Mouse (Mus musculus) cortical plate, adult 2 months (tissue): Measurements from ENCODE around the gene Rest. TPM values are rescaled to one million over a fixed set of nuclear protein-coding genes. Genes with fewer than 3 reads are reported as not detected.

Experiments
- H3K27ac ChIP-seq: fragments of 200-500 bp; 2 replicates; pipeline ENCODE4 v1.5.1; 2012; ENCODE audit warnings: low read length, control low read depth, inconsistent platforms; ENCODE audit not compliant: insufficient read depth
- H3K4me1 ChIP-seq: fragments of 200-500 bp; 2 replicates; pipeline ENCODE4 v1.6.1; 2011; ENCODE audit warnings: low read length; ENCODE audit not compliant: control insufficient read depth, insufficient read depth
- H3K4me3 ChIP-seq: fragments of 200-500 bp; 2 replicates; pipeline ENCODE4 v1.5.1; 2011; ENCODE audit warnings: mild to moderate bottlenecking, low read length, control low read depth; ENCODE audit not compliant: insufficient read depth
- CTCF ChIP-seq: fragments of 200-500 bp; IDR thresholded peaks from 2 replicates; pipeline ENCODE4 v1.5.1; 2011; ENCODE audit warnings: mild to moderate bottlenecking, control low read depth, low read length; ENCODE audit not compliant: insufficient read depth; ENCODE audit errors: extremely low read depth
- POLR2A ChIP-seq: fragments of 200-500 bp; IDR thresholded peaks from 2 replicates; pipeline ENCODE4 v1.6.1; 2011; ENCODE audit warnings: mild to moderate bottlenecking, low read length, control low read depth; ENCODE audit not compliant: insufficient read depth; ENCODE audit errors: extremely low read depth
- polyA plus RNA-seq: library from polyadenylated mRNA; depleted of rRNA; stranded (reverse); fragments of >200 nt; gene quantifications from 2 replicates; pipeline ENCODE4 v1.2.3, GENCODE M21; 2012

Rest gene
- polyA plus RNA-seq, 1 experiment = 2.6 TPM

DNA sequence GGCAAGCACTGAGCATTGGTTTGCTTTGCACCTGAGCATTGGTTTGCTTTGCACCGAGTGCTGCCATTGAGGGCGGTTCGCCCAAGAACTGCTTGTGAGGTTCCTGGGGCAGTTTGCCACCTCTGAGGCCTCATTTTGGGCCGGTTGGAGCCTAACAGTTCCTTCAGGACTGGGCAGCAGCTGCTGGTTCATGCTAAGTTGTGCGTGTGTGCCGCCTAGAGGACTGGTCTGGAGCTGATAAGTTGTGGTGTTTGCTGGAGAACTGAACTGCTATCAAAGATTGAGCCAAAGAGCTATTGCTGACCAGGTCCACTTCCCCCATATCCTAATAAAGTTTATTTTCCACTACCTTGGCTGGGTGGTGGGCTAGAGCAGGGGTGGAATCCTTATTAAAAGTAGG, 11.9 kb downstream of the Rest start:
- Histone ChIP-seq H3K4me3 (no peak overlapping the region), H3K27ac (no peak overlapping the region), H3K4me1 (no peaks in the 10 kb centered on the region)
- TF ChIP-seq CTCF = no peak
- no peak for TF ChIP-seq POLR2A

DNA sequence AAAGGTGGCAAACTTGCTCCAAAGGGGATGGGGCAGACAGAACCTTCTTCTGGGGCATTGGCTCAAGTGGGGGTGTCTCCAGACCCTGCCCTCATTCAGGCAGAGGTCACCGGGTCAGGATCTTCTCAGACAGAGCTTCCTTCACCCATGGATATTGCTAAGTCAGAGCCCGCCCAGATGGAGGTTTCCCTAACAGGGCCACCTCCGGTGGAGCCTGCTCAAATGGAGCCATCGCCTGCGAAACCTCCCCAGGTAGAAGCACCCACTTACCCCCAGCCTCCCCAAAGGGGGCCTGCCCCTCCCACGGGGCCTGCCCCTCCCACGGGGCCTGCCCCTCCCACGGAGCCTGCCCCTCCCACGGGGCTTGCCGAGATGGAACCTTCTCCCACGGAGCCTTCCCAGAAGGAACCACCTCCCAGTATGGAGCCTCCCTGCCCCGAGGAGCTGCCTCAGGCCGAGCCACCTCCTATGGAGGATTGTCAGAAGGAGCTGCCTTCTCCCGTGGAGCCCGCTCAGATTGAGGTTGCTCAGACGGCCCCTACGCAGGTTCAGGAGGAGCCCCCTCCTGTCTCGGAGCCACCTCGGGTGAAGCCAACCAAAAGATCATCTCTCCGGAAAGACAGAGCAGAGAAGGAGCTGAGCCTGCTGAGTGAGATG, 16.4 kb downstream of the Rest start:
- no peak overlapping the region for H3K27ac ChIP-seq

DNA sequence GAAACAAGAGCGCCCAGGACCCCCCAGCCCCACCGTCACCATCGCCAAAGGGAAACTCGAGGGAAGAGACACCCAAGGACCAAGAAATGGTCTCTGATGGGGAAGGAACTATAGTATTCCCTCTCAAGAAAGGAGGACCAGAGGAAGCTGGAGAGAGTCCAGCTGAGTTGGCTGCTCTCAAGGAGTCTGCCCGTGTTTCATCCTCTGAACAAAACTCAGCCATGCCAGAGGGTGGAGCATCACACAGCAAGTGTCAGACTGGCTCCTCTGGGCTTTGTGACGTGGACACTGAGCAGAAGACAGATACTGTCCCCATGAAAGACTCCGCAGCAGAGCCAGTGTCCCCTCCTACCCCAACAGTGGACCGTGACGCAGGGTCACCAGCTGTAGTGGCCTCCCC, 17.0 kb downstream of the Rest start:
- H3K4me3 ChIP-seq = no peak overlapping the region
- no peak for TF ChIP-seq CTCF
- no peak for TF ChIP-seq POLR2A
- H3K27ac ChIP-seq = no peak overlapping the region
- no peaks in the 10 kb centered on the region for H3K4me1 ChIP-seq

More for the DNA sequence above, 16.4 kb downstream of the Rest start:
- Histone ChIP-seq H3K4me3 (no peak overlapping the region), H3K4me1 (no peaks in the 10 kb centered on the region)
- no peak for TF ChIP-seq CTCF
- no peak for TF ChIP-seq POLR2A

GRCm38 (mm10) chr5:77285685-77286084, 20.4 kb downstream of the Rest start:
- H3K4me3 ChIP-seq = no peak overlapping the region
- H3K4me1 ChIP-seq = no peaks in the 10 kb centered on the region
- TF ChIP-seq POLR2A (no peak), CTCF (no peak)
- H3K27ac ChIP-seq = no peak overlapping the region

DNA sequence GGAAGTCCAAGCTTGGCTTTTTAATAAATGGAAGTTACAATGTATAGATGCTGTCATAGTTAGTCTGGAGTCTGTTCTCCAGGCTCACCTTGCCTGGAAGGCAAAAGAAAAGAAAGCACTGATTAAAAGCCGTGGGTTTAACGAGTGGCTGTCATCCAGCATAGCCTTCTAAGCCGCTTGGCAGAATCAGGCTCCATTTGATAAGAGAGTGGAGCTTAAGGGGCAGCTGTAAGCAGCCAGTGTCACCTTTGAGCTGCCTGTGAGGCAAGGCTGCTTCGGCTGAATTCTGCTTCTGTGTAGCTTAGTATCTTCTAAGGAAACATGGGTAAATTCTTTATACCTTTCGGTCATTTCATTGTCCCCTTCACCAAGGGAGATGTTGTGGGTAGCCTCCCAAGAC, 21.6 kb downstream of the Rest start:
- H3K4me3 ChIP-seq = no peak overlapping the region
- H3K4me1 ChIP-seq = no peaks in the 10 kb centered on the region
- TF ChIP-seq CTCF (no peak), POLR2A (no peak)
- no peak overlapping the region for H3K27ac ChIP-seq

DNA sequence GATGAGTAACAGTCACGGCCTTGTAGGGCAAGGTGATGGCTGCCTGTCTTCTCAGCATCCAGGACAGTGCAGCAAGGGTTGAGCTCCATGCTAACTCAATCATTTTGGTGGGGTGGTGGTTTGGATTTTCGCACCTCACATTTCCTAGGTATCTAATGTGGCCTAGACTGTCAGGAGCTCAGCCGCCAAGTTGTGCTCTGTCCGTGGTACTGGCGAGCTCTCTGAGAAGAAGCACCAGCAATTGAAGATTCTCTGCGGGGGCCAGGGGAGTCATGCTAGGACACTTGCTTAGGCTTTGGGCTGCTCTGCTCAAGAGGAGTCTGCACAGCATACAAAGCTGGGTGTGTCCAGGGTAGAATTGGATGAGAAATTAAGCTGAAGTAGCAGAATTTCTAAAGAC, 22.6 kb downstream of the Rest start:
- TF ChIP-seq POLR2A = no peak
- TF ChIP-seq CTCF = no peak
- Histone ChIP-seq H3K4me3 (no peak overlapping the region), H3K4me1 (no peaks in the 10 kb centered on the region), H3K27ac (no peak overlapping the region)

DNA sequence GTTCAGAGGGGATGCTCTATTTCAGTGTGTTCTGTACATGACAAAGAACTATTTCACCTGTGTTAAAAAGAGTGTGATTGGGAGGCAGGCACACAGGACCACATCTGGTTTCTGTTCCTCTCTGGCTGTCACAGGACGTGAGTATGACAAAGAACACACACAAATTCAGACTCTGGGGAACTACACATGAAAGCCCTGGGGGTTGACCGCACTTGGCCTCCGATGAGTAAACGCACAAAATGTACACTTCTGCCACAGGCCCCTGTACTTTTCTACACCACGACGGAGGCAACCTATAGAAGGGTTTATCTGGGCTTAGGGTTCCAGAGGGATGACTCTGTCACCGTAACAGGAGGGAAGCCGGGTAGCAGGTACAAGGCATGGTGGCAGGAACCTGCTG, 24.4 kb downstream of the Rest start:
- Histone ChIP-seq H3K4me1 (no peaks in the 10 kb centered on the region), H3K27ac (no peak overlapping the region), H3K4me3 (no peak overlapping the region)
- TF ChIP-seq POLR2A (no peak), CTCF (no peak)

- no peak overlapping the region for H3K27ac ChIP-seq
These were observed 25.3 kb downstream of the Rest start for GRCm38 (mm10) chr5:77290606-77291005.

GRCm38 (mm10) chr5:77292803-77293522, 27.7 kb downstream of the Rest start:
- TF ChIP-seq POLR2A (no peak), CTCF (no peak)
- Histone ChIP-seq H3K4me1 (no peaks in the 10 kb centered on the region), H3K4me3 (no peak overlapping the region), H3K27ac (no peak overlapping the region)

More at GRCm38 (mm10) chr5:77290606-77291005, 25.3 kb downstream of the Rest start:
- TF ChIP-seq POLR2A (no peak), CTCF (no peak)
- Histone ChIP-seq H3K4me1 (no peaks in the 10 kb centered on the region), H3K4me3 (no peak overlapping the region)

- peaks cover 2% of the 10 kb centered on the region; the same call in 1 of the 2 replicates for H3K4me1 ChIP-seq
- no peak overlapping the region for H3K4me3 ChIP-seq
- H3K27ac ChIP-seq = no peak overlapping the region
- TF ChIP-seq CTCF (no peak), POLR2A (no peak)
These were observed 34.2 kb downstream of the Rest start for GRCm38 (mm10) chr5:77299486-77299885.
